Mouse (Mus musculus) thymus, adult 2 months (tissue): Measurements from ENCODE around the gene Grm3.

Experiments
- CTCF ChIP-seq: fragments of 200-500 bp; IDR thresholded peaks from 2 replicates; pipeline ENCODE4 v1.5.1; 2012; ENCODE audit warnings: mild to moderate bottlenecking, control low read depth, low read length, moderate library complexity, borderline replicate concordance; ENCODE audit not compliant: control insufficient read depth, poor library complexity, insufficient read depth; ENCODE audit errors: extremely low read depth
- POLR2A ChIP-seq: fragments of 200-500 bp; IDR thresholded peaks from 2 replicates; pipeline ENCODE4 v1.6.1; 2012; ENCODE audit warnings: mild to moderate bottlenecking, low read length, control low read depth, moderate library complexity; ENCODE audit not compliant: control insufficient read depth, poor library complexity, insufficient read depth; ENCODE audit errors: extremely low read depth

GRCm38 (mm10) chr5:9621417-9622067 lies 103.4 kb downstream of the Grm3 start:
- TF ChIP-seq CTCF = no peak
- TF ChIP-seq POLR2A = no peak
